Mouse (Mus musculus) CH12.LX (cell line): ENCODE measurements around the gene Dhodh. TPM values are rescaled to one million over a fixed set of nuclear protein-coding genes. Genes with fewer than 3 reads are reported as not detected.
A peak's percentile ranks its signal among the peaks of the same experiment; 100 is the strongest.

Experiments
- DNase-seq: peaks from one replicate; pipeline ENCODE4 v3.0.0-alpha.2; 2013; ENCODE audit errors: extremely low read depth
- H3K27ac ChIP-seq: 2 replicates; pipeline ENCODE4 v1.5.1; 2012; ENCODE audit warnings: low read depth, mild to moderate bottlenecking, control low read depth, moderate library complexity; ENCODE audit not compliant: insufficient read depth
- H3K27me3 ChIP-seq: replicated peaks from 2 replicates; pipeline ENCODE3; 2012; ENCODE audit warnings: inconsistent platforms
- H3K36me3 ChIP-seq, 2 experiments: replicated peaks in 1 of 2; 2 replicates each; pipeline versions ENCODE3 to v1.6.1; 2012; ENCODE audit warnings: inconsistent platforms in 1 of 2, low read length in 1 of 2, mild to moderate bottlenecking in 1 of 2, mixed read lengths in 1 of 2, moderate library complexity in 1 of 2; ENCODE audit not compliant: control insufficient read depth in 1 of 2, insufficient read depth in 1 of 2
- H3K4me1 ChIP-seq, 2 experiments: 2 replicates each; pipeline ENCODE4 v1.6.1; 2012; ENCODE audit warnings: inconsistent platforms in 1 of 2, moderate library complexity in 1 of 2; ENCODE audit not compliant: insufficient read depth in 2 of 2, control insufficient read depth in 1 of 2
- H3K4me2 ChIP-seq: 2 replicates; pipeline ENCODE4 v1.6.1; 2012; ENCODE audit warnings: low read depth, mild to moderate bottlenecking, control low read depth; ENCODE audit not compliant: poor library complexity, insufficient read depth, severe bottlenecking
- H3K4me3 ChIP-seq, 3 experiments: fragments of 150-350 bp in 1 of 3; sonication (generic) in 1 of 3; replicated peaks in 1 of 3; 2 replicates each; pipeline versions ENCODE3 to v1.5.1; 2011 to 2012; ENCODE audit warnings: low read depth in 2 of 3, low read length in 2 of 3, mild to moderate bottlenecking in 2 of 3, moderate library complexity in 2 of 3, control low read depth in 1 of 3, improper control_type of control experiment in 1 of 3, inconsistent platforms in 1 of 3, mixed read lengths in 1 of 3; ENCODE audit not compliant: poor library complexity in 1 of 3
- H3K79me2 ChIP-seq: replicated peaks from 2 replicates; pipeline ENCODE4 v1.6.1; 2012; ENCODE audit warnings: mild to moderate bottlenecking, moderate library complexity; ENCODE audit not compliant: control insufficient read depth, poor library complexity, insufficient read depth, severe bottlenecking; ENCODE audit errors: extremely low read depth
- H3K9ac ChIP-seq: 2 replicates; pipeline ENCODE4 v1.6.1; 2012; ENCODE audit warnings: low read depth, mild to moderate bottlenecking, control low read depth, moderate library complexity; ENCODE audit not compliant: insufficient read depth
- H3K9me3 ChIP-seq: replicated peaks from 2 replicates; pipeline ENCODE3; 2012; ENCODE audit warnings: low read length, inconsistent platforms, mixed read lengths
- CHD2 ChIP-seq: IDR thresholded peaks from 2 replicates; pipeline ENCODE4 v1.6.1; 2011; ENCODE audit warnings: low read length, improper control_type of control experiment
- CTCF ChIP-seq, 2 experiments: IDR thresholded peaks in 1 of 2; conservative IDR thresholded peaks in 1 of 2; 2 replicates each; pipeline ENCODE4 v1.5.1; 2011 to 2012; ENCODE audit warnings: low read depth in 2 of 2, low read length in 2 of 2, improper control_type of control experiment in 1 of 2, inconsistent platforms in 1 of 2, mild to moderate bottlenecking in 1 of 2, moderate library complexity in 1 of 2
- ETS1 ChIP-seq: conservative IDR thresholded peaks from 2 replicates; pipeline ENCODE4 v1.6.1; 2012; ENCODE audit warnings: low read depth, mild to moderate bottlenecking, inconsistent platforms, low read length, improper control_type of control experiment, moderate library complexity
- HCFC1 ChIP-seq: IDR thresholded peaks from 2 replicates; pipeline ENCODE4 v1.6.1; 2012; ENCODE audit warnings: low read depth, mild to moderate bottlenecking, inconsistent platforms, low read length, improper control_type of control experiment
- IRF4 ChIP-seq: IDR thresholded peaks from 2 replicates; pipeline ENCODE4 v1.6.1; 2014; ENCODE audit warnings: low read depth, mild to moderate bottlenecking, inconsistent platforms, low read length, improper control_type of control experiment
- JUN ChIP-seq: IDR thresholded peaks from 2 replicates; pipeline ENCODE4 v1.6.1; 2011; ENCODE audit warnings: low read depth, mild to moderate bottlenecking, low read length, improper control_type of control experiment, moderate library complexity; ENCODE audit not compliant: insufficient read depth
- MAFK ChIP-seq: IDR thresholded peaks from 2 replicates; pipeline ENCODE4 v1.6.1; 2011; ENCODE audit warnings: low read length, improper control_type of control experiment; ENCODE audit not compliant: insufficient replicate concordance
- MAX ChIP-seq: IDR thresholded peaks from 2 replicates; pipeline ENCODE4 v1.6.1; 2011; ENCODE audit warnings: low read length, improper control_type of control experiment
- MAZ ChIP-seq: IDR thresholded peaks from 2 replicates; pipeline ENCODE4 v1.6.1; 2012; ENCODE audit warnings: low read depth, mild to moderate bottlenecking, inconsistent platforms, low read length, improper control_type of control experiment, moderate library complexity
- MEF2A ChIP-seq: IDR thresholded peaks from 2 replicates; pipeline ENCODE4 v1.6.1; 2014; ENCODE audit warnings: low read depth, mild to moderate bottlenecking, inconsistent platforms, low read length, improper control_type of control experiment, borderline replicate concordance
- MXI1 ChIP-seq: IDR thresholded peaks from 2 replicates; pipeline ENCODE4 v1.6.1; 2011; ENCODE audit warnings: mild to moderate bottlenecking, low read depth, low read length, improper control_type of control experiment
- MYC ChIP-seq: IDR thresholded peaks from 2 replicates; pipeline ENCODE4 v1.6.1; 2011; ENCODE audit warnings: low read depth, mild to moderate bottlenecking, improper control_type of control experiment, low read length
- NELFE ChIP-seq: IDR thresholded peaks from 2 replicates; pipeline ENCODE4 v1.6.1; 2011; ENCODE audit warnings: low read depth, low read length, improper control_type of control experiment
- PAX5 ChIP-seq: IDR thresholded peaks from 2 replicates; pipeline ENCODE4 v1.6.1; 2012; ENCODE audit warnings: low read length, inconsistent platforms, mixed read lengths
- POLR2A ChIP-seq: IDR thresholded peaks from 2 replicates; pipeline ENCODE4 v1.6.1; 2011; ENCODE audit warnings: low read depth, mild to moderate bottlenecking, improper control_type of control experiment, low read length
- RAD21 ChIP-seq: IDR thresholded peaks from 2 replicates; pipeline ENCODE4 v1.6.1; 2011; ENCODE audit warnings: low read depth, mild to moderate bottlenecking, low read length, improper control_type of control experiment, moderate library complexity
- SIN3A ChIP-seq: IDR thresholded peaks from 2 replicates; pipeline ENCODE4 v1.6.1; 2012; ENCODE audit warnings: low read length, improper control_type of control experiment, inconsistent platforms
- SMC3 ChIP-seq: IDR thresholded peaks from 2 replicates; pipeline ENCODE4 v1.6.1; 2011; ENCODE audit warnings: low read depth, low read length, improper control_type of control experiment
- USF2 ChIP-seq: conservative IDR thresholded peaks from 2 replicates; pipeline ENCODE4 v1.6.1; 2011; ENCODE audit warnings: low read depth, low read length, improper control_type of control experiment
- ZKSCAN1 ChIP-seq: IDR thresholded peaks from 2 replicates; pipeline ENCODE4 v1.6.1; 2012; ENCODE audit warnings: low read depth, inconsistent platforms, low read length, improper control_type of control experiment, borderline replicate concordance
- ZNF384 ChIP-seq: IDR thresholded peaks from 2 replicates; pipeline ENCODE4 v1.6.1; 2012; ENCODE audit warnings: low read depth, low read length, improper control_type of control experiment, inconsistent platforms
- dilution Hi-C: fragments of 300-500 bp; cut with MboI; formaldehyde crosslinking; loops from 2 replicates; pipeline ENCODE4 v1.14.3; 2020; ENCODE audit warnings: low sequenced_read_pairs; ENCODE audit not compliant: extremely low pct_unique_long_range_greater_than_20kb, extremely low pct_ligation_motif_present
- in situ Hi-C: fragments of 300-500 bp; cut with MboI; formaldehyde crosslinking; loops from 3 replicates; pipeline ENCODE4 v1.14.3; 2019; ENCODE audit warnings: low sequenced_read_pairs, low pct_ligation_motif_present, low pct_unique_long_range_greater_than_20kb, mixed read lengths
- polyA plus RNA-seq: library from polyadenylated mRNA; unstranded; fragments of >175 nt; gene quantifications from 2 replicates; pipeline ENCODE4 v1.2.1, GENCODE M21; 2012; ENCODE audit warnings: low read depth; ENCODE audit not compliant: insufficient read length
- total RNA-seq, 2 experiments: library from RNA; depleted of rRNA; stranded (reverse); fragments of 300-350 nt in 1 of 2; fragments of >200 nt in 1 of 2; gene quantifications; 2 replicates each; pipeline ENCODE4 v1.2.3; 2012 to 2014

Dhodh gene
- total and polyA plus RNA-seq, 3 experiments, result 37.8 to 43.6 (median 38.5) TPM

GRCm38 (mm10) chr8:109593117-109593788 lies 15.2 kb downstream of the Dhodh start:
- DNase-seq, result peak; percentile 50
- dilution Hi-C loops, result no loop called here
- H3K27ac ChIP-seq, result no peak overlapping the region

GRCm38 (mm10) chr8:109592164-109592563 lies 16.3 kb downstream of the Dhodh start:
- in situ Hi-C loops (no loop called here), dilution Hi-C loops (no loop called here)
- DNase-seq, result no peak
- no peaks in the 10 kb centered on the region for H3K27me3 ChIP-seq
- no peaks in the 10 kb centered on the region for H3K9me3 ChIP-seq
- TF ChIP-seq MAZ (no peak), CHD2 (no peak), MEF2A (no peak), IRF4 (no peak), JUN (no peak), ETS1 (no peak), POLR2A (no peak), RAD21 (no peak), ZKSCAN1 (no peak), MAFK (no peak), MAX (no peak), CTCF (conservative IDR thresholded peaks at IDR 0.05 in 1 of 2, IDR thresholded peaks at IDR 0.05 in 1 of 2; ENCODE audit: low read depth in 2 of 2, low read length in 2 of 2) (no peak), USF2 (no peak), ZNF384 (no peak), MXI1 (no peak), NELFE (no peak)
- TF ChIP-seq, all 38 proteins: peak for 0
- H3K4me2 ChIP-seq, result no peak overlapping the region
- no peak overlapping the region for H3K9ac ChIP-seq
- H3K4me3 ChIP-seq, result no peak overlapping the region
- no peaks in the 10 kb centered on the region for H3K4me1 ChIP-seq
- peaks cover 33 to 60% of the 10 kb centered on the region in 2 experiments for H3K36me3 ChIP-seq
- H3K79me2 ChIP-seq, result no peaks in the 10 kb centered on the region
- no peak overlapping the region for H3K27ac ChIP-seq

More at GRCm38 (mm10) chr8:109593117-109593788, 15.2 kb downstream of the Dhodh start:
- Histone ChIP-seq H3K4me2 (no peak overlapping the region), H3K9me3 (no peaks in the 10 kb centered on the region), H3K4me1 (no peaks in the 10 kb centered on the region), H3K36me3 (peaks cover 33 to 63% of the 10 kb centered on the region in 2 experiments), H3K4me3 (no peak overlapping the region), H3K27me3 (no peaks in the 10 kb centered on the region), H3K79me2 (no peaks in the 10 kb centered on the region), H3K9ac (no peak overlapping the region)
- in situ Hi-C loops, result no loop called here
- TF ChIP-seq CTCF (conservative IDR thresholded peaks at IDR 0.05 in 1 of 2, IDR thresholded peaks at IDR 0.05 in 1 of 2; ENCODE audit: low read depth in 2 of 2, low read length in 2 of 2) (peak; percentile 44 to 80; a peak in 3 of 4 replicates), HCFC1 (no peak), RAD21 (peak; percentile 48), PAX5 (no peak), MYC (no peak), SIN3A (no peak), SMC3 (peak; percentile 37)
